Mouse (Mus musculus) heart, postnatal 0 days (tissue): Measurements from ENCODE around the gene Flrt3. TPM values are rescaled to one million over a fixed set of nuclear protein-coding genes. Genes with fewer than 3 reads are reported as not detected.
A peak's percentile ranks its signal among the peaks of the same experiment; 100 is the strongest.

Experiments used
- ATAC-seq: fragments of 200-750 bp; cut with Nextera tagmentation; 2 replicates; pipeline ENCODE4 v1.8.0; 2017; ENCODE audit warnings: low read depth, moderate number of reproducible peaks, moderate library complexity; ENCODE audit not compliant: insufficient read depth
- DNase-seq: peaks from one replicate; pipeline ENCODE4 v3.0.0-alpha.2; 2016; ENCODE audit warnings: low spot score
- H3K27ac ChIP-seq: fragments of 300-500 bp; sonication (generic); 2 replicates; pipeline ENCODE4 v1.5.1; 2014; ENCODE audit warnings: low read depth, mild to moderate bottlenecking
- H3K27me3 ChIP-seq: fragments of 300-500 bp; sonication (generic); 2 replicates; pipeline ENCODE4 v1.6.1; 2014; ENCODE audit warnings: low read length, mixed read lengths; ENCODE audit not compliant: control insufficient read depth, insufficient read depth
- H3K36me3 ChIP-seq: fragments of 300-500 bp; sonication (generic); replicated peaks from 2 replicates; pipeline ENCODE4 v1.6.1; 2014; ENCODE audit warnings: low read length, mixed read lengths; ENCODE audit not compliant: control insufficient read depth, insufficient read depth
- H3K4me1 ChIP-seq: fragments of 300-500 bp; sonication (generic); 2 replicates; pipeline ENCODE4 v1.6.1; 2014; ENCODE audit warnings: antibody characterized with exemption; ENCODE audit not compliant: control insufficient read depth, insufficient read depth
- H3K4me2 ChIP-seq: fragments of 300-500 bp; sonication (generic); 2 replicates; pipeline ENCODE4 v1.6.1; 2014; ENCODE audit warnings: low read depth, mild to moderate bottlenecking, low read length, moderate library complexity
- H3K4me3 ChIP-seq: fragments of 300-500 bp; sonication (generic); 2 replicates; pipeline ENCODE4 v1.5.1; 2014; ENCODE audit warnings: low read depth, low read length
- H3K9ac ChIP-seq: fragments of 300-500 bp; sonication (generic); replicated peaks from 2 replicates; pipeline ENCODE4 v1.6.1; 2014; ENCODE audit warnings: low read depth, low read length, mixed read lengths
- H3K9me3 ChIP-seq: fragments of 300-500 bp; sonication (generic); replicated peaks from 2 replicates; pipeline ENCODE4 v1.6.1; 2016; ENCODE audit warnings: low read length; ENCODE audit not compliant: control insufficient read depth
- CTCF ChIP-seq: IDR thresholded peaks from 2 replicates; pipeline ENCODE4 v1.5.1; 2016; ENCODE audit warnings: antibody characterized with exemption, control low read depth, low read depth
- EP300 ChIP-seq: IDR thresholded peaks from 2 replicates; pipeline ENCODE4 v1.6.1; 2016; ENCODE audit warnings: antibody characterized with exemption, low read depth
- WGBS: fragments of 180-500 bp; shearing (Covaris S2); extraction: QIAGEN DNeasy Blood & Tissue Kit; methylation state at CpG from one replicate; pipeline ENCODE4 v1.1.7; 2014; 5-methylcytosine and 5-hydroxymethylcytosine counted together
- polyA plus RNA-seq: library from polyadenylated mRNA; unstranded; fragments of >200 nt; fragmentation: Nextera tagmentation; extraction: Ambion mirVana; gene quantifications from 2 replicates; pipeline ENCODE4 v1.2.1, GENCODE M21; 2015
- total RNA-seq: library from RNA; depleted of rRNA; stranded (reverse); fragments of >200 nt; gene quantifications from 2 replicates; pipeline ENCODE4 v1.2.3, GENCODE M21; 2014; ENCODE audit warnings: low replicate concordance

The Flrt3 gene
- total and polyA plus RNA-seq, 2 experiments from 2014 or later, result 2.0 to 4.5 TPM

DNA sequence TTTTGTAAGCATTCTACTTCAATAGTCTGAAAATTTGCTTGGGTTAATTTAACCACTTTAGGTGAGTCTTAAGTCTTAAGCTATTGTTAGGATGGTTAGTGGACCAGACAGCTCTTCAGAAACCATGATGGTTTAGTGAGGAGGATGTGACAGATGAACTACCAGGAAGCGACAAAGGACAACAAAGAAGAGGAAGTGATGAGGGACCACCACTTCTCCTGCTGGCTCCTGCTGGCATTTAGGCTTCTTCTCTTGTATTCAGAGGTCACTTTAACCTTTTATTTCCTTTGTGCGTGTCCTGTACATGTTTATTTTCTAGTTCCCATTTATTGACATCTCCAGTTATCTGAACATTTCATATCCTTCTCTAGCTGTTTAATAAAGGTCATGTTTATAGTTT is 19.6 kb upstream of the Flrt3 start:
- DNase-seq (no peak), ATAC-seq (no peak)
- H3K9me3 ChIP-seq, result no peaks in the 10 kb centered on the region
- no peaks in the 10 kb centered on the region for H3K27me3 ChIP-seq
- WGBS, result 85% methylated on average over 2 of the region's 2 CpGs
- no peak overlapping the region for H3K27ac ChIP-seq
- no peaks in the 10 kb centered on the region for H3K4me1 ChIP-seq
- H3K9ac ChIP-seq, result no peak overlapping the region
- no peak overlapping the region for H3K4me3 ChIP-seq
- no peaks in the 10 kb centered on the region for H3K36me3 ChIP-seq
- TF ChIP-seq CTCF, result no peak
- no peak for TF ChIP-seq EP300
- no peak overlapping the region for H3K4me2 ChIP-seq

DNA sequence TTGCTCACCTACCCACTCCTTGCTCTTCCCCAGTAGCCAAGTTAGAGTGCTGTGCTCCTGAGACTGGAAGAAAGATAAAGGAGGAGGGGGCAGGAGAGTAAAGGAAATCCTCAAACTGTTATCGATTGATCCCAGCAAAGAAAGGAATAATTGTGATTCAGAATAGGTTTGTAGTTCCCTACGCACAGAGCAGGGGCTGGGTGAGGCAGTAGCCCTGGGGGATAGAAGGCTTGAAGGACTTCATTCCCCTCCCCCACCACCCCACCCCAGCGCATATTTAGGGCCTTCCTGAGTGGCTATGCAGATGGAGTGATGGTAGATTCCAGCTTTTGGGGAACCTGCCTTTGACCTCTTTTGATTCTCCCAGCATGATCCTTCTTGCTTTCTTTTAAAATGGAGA is 5.5 kb upstream of the Flrt3 start:
- Histone ChIP-seq H3K27me3 (no peaks in the 10 kb centered on the region), H3K9ac (no peak overlapping the region), H3K4me1 (no peaks in the 10 kb centered on the region), H3K27ac (no peak overlapping the region), H3K4me3 (no peak overlapping the region), H3K9me3 (no peaks in the 10 kb centered on the region), H3K36me3 (no peaks in the 10 kb centered on the region), H3K4me2 (no peak overlapping the region)
- ATAC-seq, result no peak
- TF ChIP-seq EP300 (no peak), CTCF (no peak)
- DNase-seq, result no peak
- 45% methylated on average over 3 of the region's 3 CpGs for WGBS

DNA sequence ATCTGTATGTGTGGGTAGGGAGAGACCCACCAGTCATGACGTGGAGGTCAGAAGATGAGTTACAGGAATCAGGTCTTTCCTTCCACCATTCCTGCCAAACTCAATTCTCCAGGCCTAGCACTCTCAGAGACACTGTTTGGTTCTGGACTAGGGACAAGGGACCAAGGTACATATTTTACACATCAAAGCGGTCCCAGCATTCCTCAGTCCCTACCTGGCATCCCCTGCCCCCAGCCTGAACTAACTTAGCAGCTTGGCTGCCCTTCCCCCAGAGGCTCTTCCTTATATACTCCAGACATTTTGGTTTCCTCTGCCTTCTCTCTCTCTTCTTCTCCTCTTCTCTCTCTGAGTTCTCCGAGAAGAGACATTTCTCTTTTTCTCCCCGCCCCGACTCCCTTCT is 2.2 kb upstream of the Flrt3 start:
- H3K9me3 ChIP-seq, result no peaks in the 10 kb centered on the region
- no peaks in the 10 kb centered on the region for H3K36me3 ChIP-seq
- H3K27ac ChIP-seq, result no peak overlapping the region
- no peak overlapping the region for H3K4me3 ChIP-seq
- no peak overlapping the region for H3K9ac ChIP-seq
- TF ChIP-seq EP300 (no peak), CTCF (no peak)
- H3K4me2 ChIP-seq, result no peak overlapping the region
- DNase-seq (no peak), ATAC-seq (no peak)
- peaks cover 3% of the 10 kb centered on the region; the same call in 1 of the 2 replicates for H3K4me1 ChIP-seq
- over 99% methylated on average over 4 of the region's 5 CpGs for WGBS
- H3K27me3 ChIP-seq, result no peaks in the 10 kb centered on the region

DNA sequence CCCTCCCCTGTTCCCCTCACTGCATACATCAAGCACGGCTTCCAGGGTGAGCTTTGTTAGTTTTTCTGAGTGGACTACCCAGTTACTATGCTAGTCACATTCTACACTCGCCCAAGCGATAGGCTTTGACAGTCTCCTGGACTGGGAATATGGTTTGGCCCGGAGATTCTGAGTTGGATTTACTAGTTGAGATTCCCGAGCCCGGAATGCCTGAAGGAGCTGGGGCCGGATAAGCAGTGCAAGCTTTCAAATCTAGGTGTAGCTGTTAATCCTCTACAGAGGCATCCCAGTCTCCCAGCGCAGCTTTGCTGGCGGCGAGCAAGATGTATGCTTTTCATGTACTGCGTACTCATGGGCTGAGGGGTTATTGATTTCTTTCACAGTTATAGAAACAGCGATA is 812 bp downstream of the Flrt3 start:
- H3K4me1 ChIP-seq, result peaks cover 3% of the 10 kb centered on the region; the same call in 1 of the 2 replicates
- H3K4me3 ChIP-seq, result peak overlapping the region; percentile 61
- H3K9ac ChIP-seq, result peak overlapping the region; percentile 45
- H3K27me3 ChIP-seq, result no peaks in the 10 kb centered on the region
- H3K4me2 ChIP-seq, result peak overlapping the region; percentile 84
- WGBS, result 3% methylated on average over 12 of the region's 12 CpGs
- ATAC-seq (no peak), DNase-seq (peak; percentile 30)
- H3K27ac ChIP-seq, result no peak overlapping the region
- no peaks in the 10 kb centered on the region for H3K36me3 ChIP-seq
- TF ChIP-seq EP300 (no peak), CTCF (no peak)
- H3K9me3 ChIP-seq, result no peaks in the 10 kb centered on the region

DNA sequence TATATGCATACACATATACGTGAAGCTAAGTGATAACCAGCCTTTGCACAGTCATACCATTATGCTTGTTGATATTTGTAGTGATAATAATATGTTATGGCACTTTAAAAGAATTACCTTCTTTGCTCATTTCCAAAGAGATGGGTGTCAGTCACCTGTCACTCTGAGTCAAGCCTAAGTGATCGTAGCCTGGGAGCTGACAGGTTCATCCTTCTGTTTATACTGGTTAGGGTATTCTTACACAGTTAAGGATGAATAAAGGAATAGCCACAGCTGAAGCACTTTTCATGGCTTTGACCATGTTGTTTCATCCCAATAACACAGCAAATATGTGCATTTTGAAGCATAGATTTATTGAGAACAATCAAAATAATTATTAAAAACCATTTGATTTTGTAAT is 1.5 kb downstream of the Flrt3 start:
- Histone ChIP-seq H3K27ac (no peak overlapping the region), H3K9me3 (no peaks in the 10 kb centered on the region), H3K36me3 (no peaks in the 10 kb centered on the region), H3K4me2 (peak overlapping the region; percentile 84; the same call in 1 of the 2 replicates), H3K4me3 (peak overlapping the region; percentile 61), H3K9ac (no peak overlapping the region), H3K4me1 (peaks cover 3% of the 10 kb centered on the region; the same call in 1 of the 2 replicates), H3K27me3 (no peaks in the 10 kb centered on the region)
- WGBS, result 66% methylated on average over 2 of the region's 2 CpGs
- no peak for ATAC-seq
- DNase-seq, result no peak
- TF ChIP-seq CTCF, result no peak
- no peak for TF ChIP-seq EP300

DNA sequence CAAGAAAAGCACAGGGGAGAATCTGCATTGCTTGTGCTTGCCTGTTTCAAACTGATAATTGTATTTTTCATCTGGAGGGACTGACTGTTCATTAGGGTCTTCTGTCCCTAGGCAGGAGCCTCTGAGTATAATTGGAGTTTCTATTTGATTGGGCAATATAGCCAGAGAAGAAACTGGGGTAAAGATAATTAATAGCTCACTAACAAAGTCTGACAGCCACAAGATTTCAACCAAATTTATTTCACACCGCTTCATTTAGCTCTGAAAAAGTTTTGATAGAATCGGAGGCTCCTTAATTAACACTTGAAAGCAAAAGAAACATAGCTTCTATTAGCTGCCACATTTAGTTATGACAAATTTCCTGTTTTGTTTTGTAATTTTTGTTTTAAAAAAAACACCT is 2.2 kb downstream of the Flrt3 start:
- no peaks in the 10 kb centered on the region for H3K9me3 ChIP-seq
- WGBS, result 66% methylated on average over 2 of the region's 2 CpGs
- no peak overlapping the region for H3K27ac ChIP-seq
- H3K9ac ChIP-seq, result no peak overlapping the region
- ATAC-seq, result no peak
- H3K36me3 ChIP-seq, result no peaks in the 10 kb centered on the region
- no peak overlapping the region for H3K4me3 ChIP-seq
- peak overlapping the region; percentile 55 for H3K4me2 ChIP-seq
- TF ChIP-seq CTCF (no peak), EP300 (no peak)
- H3K27me3 ChIP-seq, result no peaks in the 10 kb centered on the region
- DNase-seq, result no peak
- H3K4me1 ChIP-seq, result peaks cover 3% of the 10 kb centered on the region; the same call in 1 of the 2 replicates
